Comparison of ENCODE assay signal across 22 mouse cellular contexts in genomic region chr1:36112665-36113064, GRCm38 (mm10). TPM values are rescaled to one million over a fixed set of nuclear protein-coding genes. Genes with fewer than 3 reads are reported as not detected.
A peak's percentile ranks its signal among the peaks of the same experiment; 100 is the strongest.
DNase-seq lines count a peak whose midpoint lies in the region; ATAC-seq lines count a peak whose summit lies in the region.
"Had no signal": no experiment of that assay in that cellular context is flagged by ENCODE, and none has a peak within 500 bp of the region (broad histone marks: within the 10 kb centered on the region; RNA-seq: fewer than 3 reads in every experiment).

No protein-coding gene starts in this region.

- no peaks in the 10 kb centered on the region for H3K9me3 ChIP-seq in kidney, embryonic 15.5 days (replicated peaks)
- H3K9me3 ChIP-seq in midbrain, embryonic 14.5 days (ENCODE audit: control insufficient read depth, low read length) = no peaks in the 10 kb centered on the region
- H3K9me3 ChIP-seq: G1E had no signal

- intact Hi-C loops in heart, postnatal 25 days (cut with DNase I) = no loop called here

- peak; percentile 66 for DNase-seq in heart, adult 11 months
- DNase-seq in heart, postnatal 25 days (ENCODE audit: low spot score) = no peak
- no peak for DNase-seq in kidney, adult 11 months
- DNase-seq in MN1 (ENCODE audit: low spot score) = peak; percentile 67
- DNase-seq in midbrain, embryonic 14.5 days = no peak
- DNase-seq: adrenal gland, adult 2 months; adrenal gland, adult 8-10 months; adrenal gland, postnatal 10 days; adrenal gland, postnatal 14 days; adrenal gland, postnatal 25 days; adrenal gland, postnatal 36 days; B cell, adult 2 months; cerebellum, adult 11 months; cerebellum, adult 11-12 months; cerebellum, adult 18-20 months; cerebellum, adult 2 months had no signal

- H3K27me3 ChIP-seq in kidney, embryonic 15.5 days = no peaks in the 10 kb centered on the region
- H3K27me3 ChIP-seq in midbrain, embryonic 14.5 days (ENCODE audit: control insufficient read depth, insufficient read depth, low read length) = no peaks in the 10 kb centered on the region
- H3K27me3 ChIP-seq: CH12.LX, Patski had no signal

- peak; percentile 25; the same call in 1 of the 2 replicates for ATAC-seq in kidney, embryonic 15.5 days (replicated peaks; ENCODE audit: low FRiP score)
- ATAC-seq in midbrain, embryonic 14.5 days (ENCODE audit: low FRiP score, low TSS enrichment) = no peak
- ATAC-seq: activated CD4-positive, CD25-positive, alpha-beta regulatory T cell, adult 4 months; CD4-positive, CD25-positive, alpha-beta regulatory T cell, adult 4 months; Patski had no signal

- H3K27ac ChIP-seq in kidney, embryonic 15.5 days = no peak overlapping the region
- H3K27ac ChIP-seq in midbrain, embryonic 14.5 days (replicated peaks; ENCODE audit: low read depth, low read length) = no peak overlapping the region

- no peaks in the 10 kb centered on the region for H3K4me1 ChIP-seq in kidney, embryonic 15.5 days
- H3K4me1 ChIP-seq in midbrain, embryonic 14.5 days (ENCODE audit: control insufficient read depth, insufficient read depth, low read length) = no peaks in the 10 kb centered on the region

- WGBS in kidney, embryonic 15.5 days = 72% methylated on average over 3 of the region's 3 CpGs
- WGBS in midbrain, embryonic 14.5 days = 94% methylated on average over 3 of the region's 3 CpGs

- no peak overlapping the region for H3K4me3 ChIP-seq in kidney, embryonic 15.5 days (replicated peaks)
- H3K4me3 ChIP-seq in midbrain, embryonic 14.5 days (replicated peaks; ENCODE audit: low read depth, low read length) = no peak overlapping the region

- no peak overlapping the region for H3K9ac ChIP-seq in kidney, embryonic 15.5 days
- H3K9ac ChIP-seq in midbrain, embryonic 14.5 days (replicated peaks; ENCODE audit: low read length) = no peak overlapping the region

- H3K4me2 ChIP-seq in kidney, embryonic 15.5 days = no peak overlapping the region
- H3K4me2 ChIP-seq in midbrain, embryonic 14.5 days (ENCODE audit: low read length) = no peak overlapping the region

- no peaks in the 10 kb centered on the region for H3K36me3 ChIP-seq in kidney, embryonic 15.5 days
- H3K36me3 ChIP-seq in midbrain, embryonic 14.5 days (ENCODE audit: control insufficient read depth, insufficient read depth, low read length) = no peaks in the 10 kb centered on the region
- H3K36me3 ChIP-seq: G1E had no signal

RNA-seq across cellular contexts. Expression of gene Hs6st1, which starts 44.5 kb away (rescaled TPM):
- 10 to 100 TPM; 23.0 to 23.1 TPM for total RNA-seq in heart, postnatal 25 days (2021)
- polyA plus RNA-seq in kidney, embryonic 15.5 days (2015; fragmentation: Nextera tagmentation; extraction: Ambion mirVana) = 7.2 and 7.5 TPM in 2 replicates
- 18.2 and 18.5 TPM in 2 replicates for polyA plus RNA-seq in midbrain, embryonic 14.5 days (2014; fragmentation: Nextera tagmentation; extraction: Ambion mirVana)

Comparison
In these comparisons a context has a peak if more than half of its experiments do, and no peak if none do; other contexts are left out.
1. DNase-seq: peak in heart, adult 11 months (single experiment) and MN1 (single experiment); none in heart, postnatal 25 days (single experiment), kidney, adult 11 months (single experiment) and midbrain, embryonic 14.5 days (single experiment).